Mouse (Mus musculus): ENCODE measurements around the gene Ttc27.

- TF ChIP-seq CTCF (IDR thresholded peaks at IDR 0.05; ENCODE audit: low read depth) = no peak
- no peak for TF ChIP-seq EP300 (IDR thresholded peaks at IDR 0.05; ENCODE audit: low read depth)
Measured at GRCm38 (mm10) chr17:74888836-74889534, 171.5 kb downstream of the Ttc27 start.

Data from liver, embryonic 14.5 days (tissue).